Mouse (Mus musculus) liver, adult 2 months (tissue): ENCODE results near the gene Slc24a1.

ENCODE experiments used
- CTCF ChIP-seq: fragments of 200-500 bp; IDR thresholded peaks from 2 replicates; pipeline ENCODE4 v1.5.1; 2011; ENCODE audit warnings: low read depth, low read length, control low read depth
- POLR2A ChIP-seq: fragments of 200-500 bp; IDR thresholded peaks from 2 replicates; pipeline ENCODE4 v1.6.1; 2011; ENCODE audit warnings: low read length, control low read depth; ENCODE audit not compliant: insufficient read depth; ENCODE audit errors: extremely low read depth

- TF ChIP-seq CTCF (no peak), POLR2A (no peak)
Measured at GRCm38 (mm10) chr9:64914629-64915028, 36.8 kb downstream of the Slc24a1 start.
